22 mouse cellular contexts compared by ENCODE assay signal in the genomic region with DNA sequence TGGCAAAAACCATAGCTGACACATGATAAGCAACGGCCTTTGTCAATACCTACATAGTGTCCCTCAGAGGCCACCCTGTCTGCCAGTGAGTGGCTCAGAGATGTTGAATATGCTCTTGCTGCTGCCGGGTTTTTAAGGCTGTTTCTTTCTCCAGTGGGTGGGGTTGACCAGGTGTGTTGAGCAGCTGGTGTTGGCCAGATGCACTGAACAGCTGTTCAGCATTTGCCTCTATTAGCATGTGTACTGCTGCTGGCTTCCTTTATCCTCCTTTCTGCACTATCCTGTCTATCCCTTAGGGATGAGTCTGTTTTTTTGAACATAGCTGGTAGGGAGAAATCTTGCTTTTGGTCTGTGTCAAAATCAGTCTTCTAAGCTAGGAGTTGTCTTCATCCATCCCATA.
"Had no signal": no experiment of that assay in that cellular context is flagged by ENCODE, and none has a peak within 500 bp of the region (broad histone marks: within the 10 kb centered on the region; RNA-seq: fewer than 3 reads in every experiment).

No protein-coding gene starts in this region.

- H3K36me3 ChIP-seq: lung, embryonic 15.5 days; midbrain, embryonic 13.5 days; midbrain, embryonic 15.5 days; neural tube, embryonic 13.5 days; neural tube, embryonic 15.5 days; stomach, embryonic 15.5 days had no signal

- H3K27ac ChIP-seq: lung, embryonic 15.5 days; macrophage; midbrain, embryonic 13.5 days; midbrain, embryonic 15.5 days; neural tube, embryonic 13.5 days; neural tube, embryonic 15.5 days; stomach, embryonic 15.5 days; stomach, postnatal 0 days had no signal

- H3K9me3 ChIP-seq: lung, embryonic 15.5 days; megakaryocyte, embryonic 14.5 days; midbrain, embryonic 13.5 days; midbrain, embryonic 15.5 days; neural tube, embryonic 13.5 days; neural tube, embryonic 15.5 days; stomach, embryonic 15.5 days had no signal

- DNase-seq: liver, postnatal 0 days; lung, adult 2 months; lung, postnatal 14 days; lung, postnatal 36 days; retina, postnatal 1 day; right cerebral cortex, adult 18-20 months; right cerebral cortex, postnatal 25 days; right cerebral cortex, postnatal 4 days; spleen, adult 18-20 months; thymus, adult 2 months; thymus, postnatal 25 days; thymus, postnatal 4 days had no signal

- H3K4me2 ChIP-seq: lung, embryonic 15.5 days; midbrain, embryonic 11.5 days; midbrain, embryonic 13.5 days; midbrain, embryonic 15.5 days; neural tube, embryonic 13.5 days; neural tube, embryonic 15.5 days; stomach, embryonic 15.5 days had no signal

- H3K4me1 ChIP-seq: lung, embryonic 15.5 days; megakaryocyte, embryonic 14.5 days; midbrain, embryonic 15.5 days; neural tube, embryonic 15.5 days; stomach, embryonic 15.5 days had no signal

- H3K9ac ChIP-seq: liver, postnatal 0 days; lung, embryonic 15.5 days; midbrain, embryonic 13.5 days; midbrain, embryonic 15.5 days; neural tube, embryonic 13.5 days; neural tube, embryonic 15.5 days; stomach, embryonic 15.5 days had no signal

- H3K4me3 ChIP-seq: lung, embryonic 15.5 days; megakaryocyte, embryonic 14.5 days; midbrain, embryonic 13.5 days; midbrain, embryonic 15.5 days; neural tube, embryonic 13.5 days; neural tube, embryonic 15.5 days; stomach, embryonic 15.5 days had no signal

- H3K27me3 ChIP-seq: stomach, embryonic 15.5 days had no signal
